Mouse (Mus musculus) ovary, postnatal 10 days (tissue): ENCODE data around the gene Lrriq4.
A peak's percentile ranks its signal among the peaks of the same experiment; 100 is the strongest.
"Not testable (repeated sequence)": the region's sequence is repeated elsewhere in the genome, so short reads cannot be mapped to it uniquely, and the experiment has no call there.

ENCODE experiments used
- DNase-seq: peaks from one replicate; pipeline ENCODE4 v3.0.0; 2022; ENCODE audit warnings: low spot score

The Lrriq4 gene

GRCm38 (mm10) chr3:30683190-30683589, 38.9 kb downstream of the Lrriq4 start:
- DNase-seq: no peak

GRCm38 (mm10) chr3:30687216-30687615, 42.9 kb downstream of the Lrriq4 start:
- no peak for DNase-seq

- no peak for DNase-seq
These were observed 46.7 kb downstream of the Lrriq4 start for GRCm38 (mm10) chr3:30690976-30691375.

GRCm38 (mm10) chr3:30695661-30696060, 51.4 kb downstream of the Lrriq4 start:
- DNase-seq: no peak

GRCm38 (mm10) chr3:30696346-30696745, 52.0 kb downstream of the Lrriq4 start:
- DNase-seq: peak; percentile 9

- DNase-seq: no peak
These were observed 53.6 kb downstream of the Lrriq4 start for GRCm38 (mm10) chr3:30697891-30698290.

- not testable (repeated sequence) for DNase-seq
These were observed 55.6 kb downstream of the Lrriq4 start, which contains the start of gene Lrrc31 for GRCm38 (mm10) chr3:30699711-30700505. TSS of gene Lrrc31 (minus strand) at chr3:30699843.

GRCm38 (mm10) chr3:30705977-30706376, 61.7 kb downstream of the Lrriq4 start:
- no peak for DNase-seq

- no peak for DNase-seq
These were observed 62.4 kb downstream of the Lrriq4 start for GRCm38 (mm10) chr3:30706614-30707276.

GRCm38 (mm10) chr3:30710191-30710590, 65.9 kb downstream of the Lrriq4 start:
- DNase-seq: no peak

- DNase-seq: no peak
These were observed 69.0 kb downstream of the Lrriq4 start for GRCm38 (mm10) chr3:30713334-30713733.

- DNase-seq: no peak
These were observed 74.3 kb downstream of the Lrriq4 start for GRCm38 (mm10) chr3:30718649-30719048.
